ENCODE assay signal across 26 mouse cellular contexts in genomic region chr17:49831745-49832144, GRCm38 (mm10).
DNase-seq lines count a peak whose midpoint lies in the region; ATAC-seq lines count a peak whose summit lies in the region.
"Had no signal": no experiment of that assay in that cellular context is flagged by ENCODE, and none has a peak within 500 bp of the region (broad histone marks: within the 10 kb centered on the region; RNA-seq: fewer than 3 reads in every experiment).

No protein-coding gene starts in this region.

- H3K4me3 ChIP-seq in heart, embryonic 12.5 days: no peak overlapping the region
- no peak overlapping the region for H3K4me3 ChIP-seq in embryonic facial prominence, embryonic 13.5 days
- no peak overlapping the region for H3K4me3 ChIP-seq in limb, embryonic 13.5 days
- no peak overlapping the region for H3K4me3 ChIP-seq in forebrain, embryonic 16.5 days (replicated peaks; ENCODE audit: low read length)
- H3K4me3 ChIP-seq: forebrain, embryonic 10.5 days; megakaryocyte, embryonic 14.5 days; midbrain, embryonic 13.5 days; neural tube, embryonic 12.5 days; stomach, embryonic 15.5 days had no signal

- H3K36me3 ChIP-seq in heart, embryonic 12.5 days: no peaks in the 10 kb centered on the region
- H3K36me3 ChIP-seq in embryonic facial prominence, embryonic 13.5 days: no peaks in the 10 kb centered on the region
- H3K36me3 ChIP-seq in limb, embryonic 13.5 days: no peaks in the 10 kb centered on the region
- H3K36me3 ChIP-seq in forebrain, embryonic 16.5 days (ENCODE audit: control insufficient read depth, insufficient read depth): no peaks in the 10 kb centered on the region
- H3K36me3 ChIP-seq: forebrain, embryonic 10.5 days; midbrain, embryonic 13.5 days; neural tube, embryonic 12.5 days; stomach, embryonic 15.5 days had no signal

- intact Hi-C loops in heart, postnatal 14 days (cut with DNase I): no loop called here

- DNase-seq in heart, postnatal 14 days: no peak
- peak; percentile 32 for DNase-seq in embryo, embryonic 10 days (ENCODE audit: low spot score)
- no peak for DNase-seq in thymus, postnatal 10 days (ENCODE audit: low spot score in 2 of 2)
- DNase-seq: adrenal gland, postnatal 36 days; cerebellum, adult 9-10 months; forebrain, postnatal 0 days; gastrocnemius, postnatal 36 days; kidney, adult 9 months; kidney, postnatal 14 days; layer of hippocampus, adult 9-11 months; liver, postnatal 0 days; thymus, adult 18-20 months; thymus, postnatal 4 days had no signal

- H3K4me1 ChIP-seq in heart, embryonic 12.5 days (replicated peaks): peaks cover 38% of the 10 kb centered on the region
- peaks cover 9% of the 10 kb centered on the region for H3K4me1 ChIP-seq in embryonic facial prominence, embryonic 13.5 days
- peaks cover 15% of the 10 kb centered on the region for H3K4me1 ChIP-seq in limb, embryonic 13.5 days
- H3K4me1 ChIP-seq in forebrain, embryonic 16.5 days (replicated peaks; ENCODE audit: control insufficient read depth, insufficient read depth, low read length): no peaks in the 10 kb centered on the region
- H3K4me1 ChIP-seq: megakaryocyte, embryonic 14.5 days; midbrain, embryonic 13.5 days; neural tube, embryonic 12.5 days; stomach, embryonic 15.5 days had no signal

- 16% methylated on average over 3 of the region's 3 CpGs for WGBS in heart, embryonic 12.5 days
- 21% methylated on average over 3 of the region's 3 CpGs for WGBS in embryonic facial prominence, embryonic 13.5 days
- WGBS in limb, embryonic 13.5 days: 12% methylated on average over 3 of the region's 3 CpGs
- 74% methylated on average over 3 of the region's 3 CpGs for WGBS in forebrain, embryonic 16.5 days

- no peaks in the 10 kb centered on the region for H3K9me3 ChIP-seq in heart, embryonic 12.5 days (replicated peaks)
- no peaks in the 10 kb centered on the region for H3K9me3 ChIP-seq in embryonic facial prominence, embryonic 13.5 days
- no peaks in the 10 kb centered on the region for H3K9me3 ChIP-seq in limb, embryonic 13.5 days
- H3K9me3 ChIP-seq in forebrain, embryonic 16.5 days (ENCODE audit: control insufficient read depth, low read length): no peaks in the 10 kb centered on the region
- H3K9me3 ChIP-seq: forebrain, embryonic 10.5 days; midbrain, embryonic 13.5 days; neural tube, embryonic 12.5 days; stomach, embryonic 15.5 days had no signal

- no peak overlapping the region for H3K9ac ChIP-seq in heart, embryonic 12.5 days
- H3K9ac ChIP-seq in embryonic facial prominence, embryonic 13.5 days: no peak overlapping the region
- no peak overlapping the region for H3K9ac ChIP-seq in limb, embryonic 13.5 days
- H3K9ac ChIP-seq in forebrain, embryonic 16.5 days (replicated peaks; ENCODE audit: low read depth, low read length): no peak overlapping the region
- H3K9ac ChIP-seq: forebrain, postnatal 0 days; liver, postnatal 0 days; midbrain, embryonic 13.5 days; neural tube, embryonic 12.5 days; stomach, embryonic 15.5 days had no signal

- no peak overlapping the region; the same call in 1 of the 2 replicates for H3K4me2 ChIP-seq in heart, embryonic 12.5 days
- no peak overlapping the region for H3K4me2 ChIP-seq in embryonic facial prominence, embryonic 13.5 days
- no peak overlapping the region for H3K4me2 ChIP-seq in limb, embryonic 13.5 days (replicated peaks)
- no peak overlapping the region for H3K4me2 ChIP-seq in forebrain, embryonic 16.5 days (ENCODE audit: low read length)
- H3K4me2 ChIP-seq: liver, embryonic 11.5 days; midbrain, embryonic 13.5 days; neural tube, embryonic 12.5 days; stomach, embryonic 15.5 days had no signal

- ATAC-seq in heart, embryonic 12.5 days (ENCODE audit: insufficient number of reproducible peaks, low FRiP score): 0 out of 2 replicates have a peak, but pooled peaks have one; percentile 48
- ATAC-seq in embryonic facial prominence, embryonic 13.5 days (ENCODE audit: insufficient number of reproducible peaks, insufficient read depth, low FRiP score, low TSS enrichment, low read depth): no peak
- ATAC-seq in limb, embryonic 13.5 days (ENCODE audit: low FRiP score, low read depth): no peak; the same call in 1 of the 2 replicates
- ATAC-seq in forebrain, embryonic 16.5 days: no peak
- ATAC-seq: CD4-positive, CD25-positive, alpha-beta regulatory T cell, adult 4 months; forebrain, postnatal 0 days; hindbrain, postnatal 0 days; intestine, embryonic 16.5 days; liver, postnatal 0 days; midbrain, embryonic 13.5 days had no signal

- H3K27me3 ChIP-seq in heart, embryonic 12.5 days (replicated peaks): no peaks in the 10 kb centered on the region
- no peaks in the 10 kb centered on the region for H3K27me3 ChIP-seq in embryonic facial prominence, embryonic 13.5 days
- no peaks in the 10 kb centered on the region for H3K27me3 ChIP-seq in limb, embryonic 13.5 days
- no peaks in the 10 kb centered on the region for H3K27me3 ChIP-seq in forebrain, embryonic 16.5 days (replicated peaks; ENCODE audit: control insufficient read depth, insufficient read depth, low read length)
- H3K27me3 ChIP-seq: megakaryocyte, embryonic 14.5 days; midbrain, embryonic 13.5 days; neural tube, embryonic 12.5 days; stomach, embryonic 15.5 days had no signal

- no peak overlapping the region for H3K27ac ChIP-seq in heart, embryonic 12.5 days (ENCODE audit: poor library complexity, severe bottlenecking)
- H3K27ac ChIP-seq in embryonic facial prominence, embryonic 13.5 days: 0 out of 2 replicates have a peak overlapping the region, but pooled peaks have one; percentile 5
- H3K27ac ChIP-seq in limb, embryonic 13.5 days: peak overlapping the region; percentile 48; the same call in 1 of the 2 replicates
- no peak overlapping the region for H3K27ac ChIP-seq in forebrain, embryonic 16.5 days (ENCODE audit: low read length)
- H3K27ac ChIP-seq: hindbrain, postnatal 0 days; midbrain, embryonic 13.5 days; neural tube, embryonic 12.5 days; stomach, embryonic 15.5 days had no signal

Comparison
In these comparisons a context has a peak if more than half of its experiments do, and no peak if none do; other contexts are left out.
1. H3K27ac ChIP-seq: peak in embryonic facial prominence, embryonic 13.5 days (single experiment) and limb, embryonic 13.5 days (single experiment); none in heart, embryonic 12.5 days (single experiment) and forebrain, embryonic 16.5 days (single experiment).